Mouse (Mus musculus): ENCODE data around the gene Tgfb1. TPM values are rescaled to one million over a fixed set of nuclear protein-coding genes. Genes with fewer than 3 reads are reported as not detected.

The Tgfb1 gene
- total RNA-seq, 2 experiments from 2014 or later: 12.0 to 64.9 TPM

GRCm38 (mm10) chr7:25725886-25726285, 39.1 kb downstream of the Tgfb1 start:
- no peak for ATAC-seq (replicated peaks; ENCODE audit: low FRiP score, poor library complexity, severe bottlenecking)

- ATAC-seq (replicated peaks; ENCODE audit: low FRiP score, poor library complexity, severe bottlenecking): no peak
Measured at GRCm38 (mm10) chr7:25727800-25728199, 41.0 kb downstream of the Tgfb1 start.

GRCm38 (mm10) chr7:25729396-25729795, 42.6 kb downstream of the Tgfb1 start:
- no peak for ATAC-seq (replicated peaks; ENCODE audit: low FRiP score, poor library complexity, severe bottlenecking)

- no peak for ATAC-seq (replicated peaks; ENCODE audit: low FRiP score, poor library complexity, severe bottlenecking)
Measured at GRCm38 (mm10) chr7:25729862-25730261, 43.1 kb downstream of the Tgfb1 start.

- no peak for ATAC-seq (replicated peaks; ENCODE audit: low FRiP score, poor library complexity, severe bottlenecking)
Measured at GRCm38 (mm10) chr7:25731294-25732055, 44.7 kb downstream of the Tgfb1 start.

- ATAC-seq (replicated peaks; ENCODE audit: low FRiP score, poor library complexity, severe bottlenecking): no peak
Measured at GRCm38 (mm10) chr7:25734991-25735390, 48.2 kb downstream of the Tgfb1 start.

DNA sequence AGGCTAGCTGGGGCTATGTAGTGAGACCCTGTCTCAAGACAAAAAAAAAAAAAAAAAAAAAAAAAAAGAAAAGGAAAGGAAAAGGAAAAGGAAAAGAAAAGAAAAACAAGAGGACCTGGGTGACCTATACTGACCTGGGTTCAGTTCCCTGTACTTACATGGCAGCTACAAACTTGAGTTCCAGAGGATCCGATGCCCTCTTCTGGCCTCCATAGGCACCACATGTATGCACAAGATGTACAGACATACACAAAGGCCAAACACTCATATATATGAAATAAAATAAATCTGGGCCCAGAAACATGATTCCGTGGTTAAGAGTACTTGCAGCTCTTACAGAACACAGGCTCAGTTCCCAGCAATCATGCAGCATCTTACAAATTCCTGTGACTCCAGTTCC, 50.1 kb downstream of the Tgfb1 start:
- ATAC-seq (replicated peaks; ENCODE audit: low FRiP score, poor library complexity, severe bottlenecking): no peak

- ATAC-seq (replicated peaks; ENCODE audit: low FRiP score, poor library complexity, severe bottlenecking): no peak
Measured at GRCm38 (mm10) chr7:25738277-25738676, 51.5 kb downstream of the Tgfb1 start.

GRCm38 (mm10) chr7:25746844-25747243, 60.0 kb downstream of the Tgfb1 start:
- no peak for ATAC-seq (replicated peaks; ENCODE audit: low FRiP score, poor library complexity, severe bottlenecking)

- ATAC-seq (replicated peaks; ENCODE audit: low FRiP score, poor library complexity, severe bottlenecking): no peak
Measured at GRCm38 (mm10) chr7:25753076-25753475, 66.3 kb downstream of the Tgfb1 start.

DNA sequence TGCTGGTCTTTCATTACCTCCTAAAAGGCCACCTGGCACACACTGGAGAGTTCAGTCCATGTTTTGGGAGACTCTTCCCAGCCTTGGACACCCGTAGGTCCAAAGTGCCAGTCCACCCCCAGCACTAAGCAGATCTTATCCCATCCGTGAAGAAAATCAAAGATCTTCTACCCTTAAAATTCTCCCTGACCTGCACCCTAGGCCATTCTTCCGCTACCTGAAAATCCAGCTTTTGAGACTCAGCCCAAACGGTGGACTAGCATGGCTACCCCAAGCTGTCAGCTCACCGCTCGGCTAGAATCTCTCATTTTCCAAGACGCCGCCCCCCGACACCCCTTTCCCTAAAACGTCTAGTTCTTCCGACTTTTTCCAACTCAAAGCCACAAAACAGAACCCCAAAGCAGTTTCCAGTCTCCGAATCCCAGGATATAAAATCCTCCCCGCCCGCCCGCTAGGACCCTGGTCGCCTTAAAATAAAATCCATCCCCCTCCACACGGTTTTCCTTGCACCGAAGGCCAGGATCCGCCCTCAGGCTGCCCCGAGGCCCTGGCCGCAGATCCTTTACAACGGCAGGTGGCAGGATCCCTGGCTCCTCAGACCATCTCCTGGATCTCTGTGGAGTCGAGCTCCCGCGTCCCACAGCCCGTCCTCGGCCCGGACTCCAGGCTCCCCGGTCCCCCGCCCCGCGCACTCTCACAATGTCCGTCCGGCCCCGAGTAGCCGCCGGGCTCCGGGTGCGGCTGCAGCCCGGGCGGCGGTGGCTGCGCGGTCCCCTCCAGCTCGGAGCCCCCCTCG, 67.0 kb downstream of the Tgfb1 start:
- ATAC-seq (replicated peaks; ENCODE audit: low FRiP score, poor library complexity, severe bottlenecking): no peak

- ATAC-seq (replicated peaks; ENCODE audit: low FRiP score, poor library complexity, severe bottlenecking): no peak
Measured at GRCm38 (mm10) chr7:25754439-25754737, 67.6 kb downstream of the Tgfb1 start.

Other genes starting within 250 kb of the Tgfb1 start
- 72.6 and 100 TPM in 2 replicates for gene Ceacam1, start 209.4 kb upstream of the Tgfb1 start, total RNA-seq (2015; ENCODE audit: low replicate concordance)
- 14.9 and 27.1 TPM in 2 replicates for gene Ceacam1, start 209.4 kb upstream of the Tgfb1 start, total RNA-seq (2017; ENCODE audit: low replicate concordance)
- 0.38 TPM in 1 of 2 replicates, not detected in the other for gene Ceacam2, start 147.1 kb upstream of the Tgfb1 start, total RNA-seq (2015; ENCODE audit: low replicate concordance)
- gene Ceacam2, start 147.1 kb upstream of the Tgfb1 start, total RNA-seq (2017; ENCODE audit: low replicate concordance): not detected in 2 replicates
- gene Erich4, start 71.1 kb upstream of the Tgfb1 start, total RNA-seq (2015; ENCODE audit: low replicate concordance): not detected in 2 replicates
- not detected in 2 replicates for gene Erich4, start 71.1 kb upstream of the Tgfb1 start, total RNA-seq (2017; ENCODE audit: low replicate concordance)
- 4.6 and 7.3 TPM in 2 replicates for gene Dmac2, start 67.6 kb upstream of the Tgfb1 start, total RNA-seq (2015; ENCODE audit: low replicate concordance)
- gene Dmac2, start 67.6 kb upstream of the Tgfb1 start, total RNA-seq (2017; ENCODE audit: low replicate concordance): 2.5 and 4.1 TPM in 2 replicates
- 1.9 and 2.5 TPM in 2 replicates for gene B3gnt8, start 60.3 kb upstream of the Tgfb1 start, total RNA-seq (2015; ENCODE audit: low replicate concordance)
- 0.98 and 5.8 TPM in 2 replicates for gene B3gnt8, start 60.3 kb upstream of the Tgfb1 start, total RNA-seq (2017; ENCODE audit: low replicate concordance)
- 2.5 and 17.9 TPM in 2 replicates for gene Bckdha, start 28.0 kb upstream of the Tgfb1 start, total RNA-seq (2015; ENCODE audit: low replicate concordance)
- 4.3 and 5.2 TPM in 2 replicates for gene Bckdha, start 28.0 kb upstream of the Tgfb1 start, total RNA-seq (2017; ENCODE audit: low replicate concordance)
- 5.4 and 13.8 TPM in 2 replicates for gene Exosc5, start 27.8 kb upstream of the Tgfb1 start, total RNA-seq (2015; ENCODE audit: low replicate concordance)
- 3.6 and 10.1 TPM in 2 replicates for gene Exosc5, start 27.8 kb upstream of the Tgfb1 start, total RNA-seq (2017; ENCODE audit: low replicate concordance)
- gene Tmem91, start 11.8 kb upstream of the Tgfb1 start, total RNA-seq (2015; ENCODE audit: low replicate concordance): 0.96 TPM in 1 of 2 replicates, not detected in the other
- 0.09 TPM in 1 of 2 replicates, not detected in the other for gene Tmem91, start 11.8 kb upstream of the Tgfb1 start, total RNA-seq (2017; ENCODE audit: low replicate concordance)
- gene B9d2, start 6.2 kb upstream of the Tgfb1 start, total RNA-seq (2015; ENCODE audit: low replicate concordance): 7.5 and 8.1 TPM in 2 replicates
- 0.60 and 5.6 TPM in 2 replicates for gene B9d2, start 6.2 kb upstream of the Tgfb1 start, total RNA-seq (2017; ENCODE audit: low replicate concordance)
- gene Ccdc97, start 32.1 kb downstream of the Tgfb1 start, total RNA-seq (2015; ENCODE audit: low replicate concordance): 19.0 and 22.3 TPM in 2 replicates
- gene Ccdc97, start 32.1 kb downstream of the Tgfb1 start, total RNA-seq (2017; ENCODE audit: low replicate concordance): 14.7 and 17.7 TPM in 2 replicates
- gene Hnrnpul1, start 67.8 kb downstream of the Tgfb1 start, total RNA-seq (2015; ENCODE audit: low replicate concordance): 45.2 and 59.1 TPM in 2 replicates
- gene Hnrnpul1, start 67.8 kb downstream of the Tgfb1 start, total RNA-seq (2017; ENCODE audit: low replicate concordance): 79.3 and 99.9 TPM in 2 replicates
- gene Axl, start 101.7 kb downstream of the Tgfb1 start, total RNA-seq (2015; ENCODE audit: low replicate concordance): 28.2 and 35.7 TPM in 2 replicates
- 20.2 and 22.2 TPM in 2 replicates for gene Axl, start 101.7 kb downstream of the Tgfb1 start, total RNA-seq (2017; ENCODE audit: low replicate concordance)
- gene Cyp2s1, start 129.9 kb downstream of the Tgfb1 start, total RNA-seq (2015; ENCODE audit: low replicate concordance): not detected in 2 replicates
- gene Cyp2s1, start 129.9 kb downstream of the Tgfb1 start, total RNA-seq (2017; ENCODE audit: low replicate concordance): not detected in 2 replicates
- not detected in 2 replicates for gene Cyp2b10, start 210.6 kb downstream of the Tgfb1 start, total RNA-seq (2015; ENCODE audit: low replicate concordance)
- not detected in 2 replicates for gene Cyp2b10, start 210.6 kb downstream of the Tgfb1 start, total RNA-seq (2017; ENCODE audit: low replicate concordance)

Data from erythroblast, adult 5-6 weeks (primary cell).